Mouse (Mus musculus) right cerebral cortex, adult 2 months (tissue): ENCODE measurements around the gene Tiprl.
A peak's percentile ranks its signal among the peaks of the same experiment; 100 is the strongest.

Experiments
- DNase-seq, 2 experiments: peaks; one replicate each; pipeline ENCODE4 v3.0.0; 2021 to 2022; ENCODE audit warnings: low spot score in 2 of 2

Tiprl gene

GRCm38 (mm10) chr1:165203488-165204035 is 33.2 kb downstream of the Tiprl start:
- no peak for DNase-seq

- no peak for DNase-seq
Measured at GRCm38 (mm10) chr1:165201445-165202012, 35.3 kb downstream of the Tiprl start.

- no peak for DNase-seq
Measured at GRCm38 (mm10) chr1:165200748-165201147, 36.0 kb downstream of the Tiprl start.

- no peak for DNase-seq
Measured at GRCm38 (mm10) chr1:165199639-165200038, 37.2 kb downstream of the Tiprl start.

GRCm38 (mm10) chr1:165198951-165199350 is 37.8 kb downstream of the Tiprl start:
- no peak for DNase-seq

GRCm38 (mm10) chr1:165197875-165198274 is 38.9 kb downstream of the Tiprl start:
- DNase-seq: no peak

- DNase-seq: no peak
Measured at GRCm38 (mm10) chr1:165195396-165195960, 41.3 kb downstream of the Tiprl start.

GRCm38 (mm10) chr1:165194662-165195013 is 42.2 kb downstream of the Tiprl start:
- no peak for DNase-seq

- peak; percentile 58 to 66 for DNase-seq
Measured at GRCm38 (mm10) chr1:165193880-165194661, 42.7 kb downstream of the Tiprl start, which contains the start of gene Sft2d2. Gene Sft2d2, minus strand, starts transcription at chr1:165194438.

GRCm38 (mm10) chr1:165193426-165193825 is 43.4 kb downstream of the Tiprl start:
- DNase-seq: no peak

GRCm38 (mm10) chr1:165192714-165193264 is 44.0 kb downstream of the Tiprl start:
- no peak for DNase-seq

GRCm38 (mm10) chr1:165192102-165192501 is 44.7 kb downstream of the Tiprl start:
- DNase-seq: no peak

GRCm38 (mm10) chr1:165191611-165192010 is 45.2 kb downstream of the Tiprl start:
- peak in 1 of 2 experiments; percentile 34 for DNase-seq

GRCm38 (mm10) chr1:165190571-165191273 is 46.1 kb downstream of the Tiprl start:
- DNase-seq: peak; percentile 24 to 25

- no peak for DNase-seq
Measured at GRCm38 (mm10) chr1:165190068-165190467, 46.7 kb downstream of the Tiprl start.

GRCm38 (mm10) chr1:165188806-165189580 is 47.8 kb downstream of the Tiprl start:
- DNase-seq: no peak

- DNase-seq: no peak
Measured at GRCm38 (mm10) chr1:165187357-165187756, 49.4 kb downstream of the Tiprl start.

GRCm38 (mm10) chr1:165186491-165186890 is 50.3 kb downstream of the Tiprl start:
- DNase-seq: no peak

- no peak for DNase-seq
Measured at GRCm38 (mm10) chr1:165185116-165185515, 51.7 kb downstream of the Tiprl start.

GRCm38 (mm10) chr1:165184178-165184577 is 52.6 kb downstream of the Tiprl start:
- DNase-seq: no peak

GRCm38 (mm10) chr1:165183400-165183799 is 53.4 kb downstream of the Tiprl start:
- no peak for DNase-seq
